Mouse (Mus musculus): ENCODE data around the gene Rnf141. TPM values are rescaled to one million over a fixed set of nuclear protein-coding genes. Genes with fewer than 3 reads are reported as not detected.

Rnf141 gene
- polyA plus RNA-seq, 1 experiment from 2014 or later: 37.7 TPM

- Histone ChIP-seq H3K4me2 (ENCODE audit: low read depth, low read length) (no peak overlapping the region), H3K27ac (ENCODE audit: low read length) (0 out of 2 replicates have a peak overlapping the region, but pooled peaks have one; percentile 40), H3K4me3 (ENCODE audit: low read length) (no peak overlapping the region), H3K9ac (ENCODE audit: low read length) (no peak overlapping the region), H3K9me3 (ENCODE audit: control insufficient read depth, low read length) (no peaks in the 10 kb centered on the region), H3K36me3 (ENCODE audit: control insufficient read depth, insufficient read depth, low read length) (peaks cover 10% of the 10 kb centered on the region), H3K27me3 (ENCODE audit: control insufficient read depth, insufficient read depth, low read depth, low read length) (no peaks in the 10 kb centered on the region), H3K4me1 (replicated peaks; ENCODE audit: control insufficient read depth, insufficient read depth, low read length) (peaks cover 17% of the 10 kb centered on the region)
- 28% methylated on average over 3 of the region's 3 CpGs for WGBS
- peak; percentile 81 for ATAC-seq (ENCODE audit: low read depth)
Measured at GRCm38 (mm10) chr7:110821653-110822052, 22.6 kb downstream of the Rnf141 start.

- H3K9ac ChIP-seq (ENCODE audit: low read length): no peak overlapping the region
- ATAC-seq (ENCODE audit: low read depth): no peak
- H3K27me3 ChIP-seq (ENCODE audit: control insufficient read depth, insufficient read depth, low read depth, low read length): no peaks in the 10 kb centered on the region
- no peak overlapping the region for H3K27ac ChIP-seq (ENCODE audit: low read length)
- no peaks in the 10 kb centered on the region for H3K9me3 ChIP-seq (ENCODE audit: control insufficient read depth, low read length)
- no peak overlapping the region for H3K4me3 ChIP-seq (ENCODE audit: low read length)
- H3K4me1 ChIP-seq (replicated peaks; ENCODE audit: control insufficient read depth, insufficient read depth, low read length): peaks cover 17% of the 10 kb centered on the region
- no peak overlapping the region for H3K4me2 ChIP-seq (ENCODE audit: low read depth, low read length)
- H3K36me3 ChIP-seq (ENCODE audit: control insufficient read depth, insufficient read depth, low read length): peaks cover 10% of the 10 kb centered on the region
- 39% methylated on average over 5 of the region's 5 CpGs for WGBS
Measured at GRCm38 (mm10) chr7:110821068-110821467, 23.2 kb downstream of the Rnf141 start.

- peaks cover 4% of the 10 kb centered on the region for H3K36me3 ChIP-seq (ENCODE audit: control insufficient read depth, insufficient read depth, low read length)
- H3K4me1 ChIP-seq (replicated peaks; ENCODE audit: control insufficient read depth, insufficient read depth, low read length): peaks cover 17% of the 10 kb centered on the region
- no peak overlapping the region for H3K4me2 ChIP-seq (ENCODE audit: low read depth, low read length)
- no peaks in the 10 kb centered on the region for H3K27me3 ChIP-seq (ENCODE audit: control insufficient read depth, insufficient read depth, low read depth, low read length)
- H3K27ac ChIP-seq (ENCODE audit: low read length): no peak overlapping the region
- no peaks in the 10 kb centered on the region for H3K9me3 ChIP-seq (ENCODE audit: control insufficient read depth, low read length)
- H3K9ac ChIP-seq (ENCODE audit: low read length): no peak overlapping the region
- H3K4me3 ChIP-seq (ENCODE audit: low read length): no peak overlapping the region
- no peak for ATAC-seq (ENCODE audit: low read depth)
- 55% methylated on average over 11 of the region's 11 CpGs for WGBS
Measured at GRCm38 (mm10) chr7:110818787-110819350, 25.4 kb downstream of the Rnf141 start.

- ATAC-seq (ENCODE audit: low read depth): no peak
- Histone ChIP-seq H3K9me3 (ENCODE audit: control insufficient read depth, low read length) (no peaks in the 10 kb centered on the region), H3K4me3 (ENCODE audit: low read length) (no peak overlapping the region), H3K27me3 (ENCODE audit: control insufficient read depth, insufficient read depth, low read depth, low read length) (no peaks in the 10 kb centered on the region), H3K4me2 (ENCODE audit: low read depth, low read length) (no peak overlapping the region), H3K9ac (ENCODE audit: low read length) (0 out of 2 replicates have a peak overlapping the region, but pooled peaks have one; percentile 4), H3K4me1 (replicated peaks; ENCODE audit: control insufficient read depth, insufficient read depth, low read length) (peaks cover 14% of the 10 kb centered on the region), H3K36me3 (ENCODE audit: control insufficient read depth, insufficient read depth, low read length) (peaks cover 4% of the 10 kb centered on the region), H3K27ac (ENCODE audit: low read length) (no peak overlapping the region)
- WGBS: 45% methylated on average over 6 of the region's 6 CpGs
Measured at GRCm38 (mm10) chr7:110818206-110818605, 26.1 kb downstream of the Rnf141 start.

- peak; percentile 56 for ATAC-seq (ENCODE audit: low read depth)
- H3K27ac ChIP-seq (ENCODE audit: low read length): no peak overlapping the region
- no peaks in the 10 kb centered on the region for H3K9me3 ChIP-seq (ENCODE audit: control insufficient read depth, low read length)
- no peak overlapping the region for H3K4me2 ChIP-seq (ENCODE audit: low read depth, low read length)
- no peaks in the 10 kb centered on the region for H3K27me3 ChIP-seq (ENCODE audit: control insufficient read depth, insufficient read depth, low read depth, low read length)
- H3K9ac ChIP-seq (ENCODE audit: low read length): no peak overlapping the region
- peaks cover 2% of the 10 kb centered on the region for H3K36me3 ChIP-seq (ENCODE audit: control insufficient read depth, insufficient read depth, low read length)
- 64% methylated on average over 5 of the region's 5 CpGs for WGBS
- peaks cover 7% of the 10 kb centered on the region for H3K4me1 ChIP-seq (replicated peaks; ENCODE audit: control insufficient read depth, insufficient read depth, low read length)
- no peak overlapping the region for H3K4me3 ChIP-seq (ENCODE audit: low read length)
Measured at GRCm38 (mm10) chr7:110816037-110816436, 28.2 kb downstream of the Rnf141 start.

GRCm38 (mm10) chr7:110813983-110814382 is 30.3 kb downstream of the Rnf141 start:
- Histone ChIP-seq H3K4me3 (ENCODE audit: low read length) (no peak overlapping the region), H3K27me3 (ENCODE audit: control insufficient read depth, insufficient read depth, low read depth, low read length) (no peaks in the 10 kb centered on the region), H3K36me3 (ENCODE audit: control insufficient read depth, insufficient read depth, low read length) (peaks cover 2% of the 10 kb centered on the region), H3K9me3 (ENCODE audit: control insufficient read depth, low read length) (no peaks in the 10 kb centered on the region), H3K27ac (ENCODE audit: low read length) (no peak overlapping the region), H3K4me1 (replicated peaks; ENCODE audit: control insufficient read depth, insufficient read depth, low read length) (peaks cover 6% of the 10 kb centered on the region), H3K9ac (ENCODE audit: low read length) (no peak overlapping the region), H3K4me2 (ENCODE audit: low read depth, low read length) (no peak overlapping the region)
- ATAC-seq (ENCODE audit: low read depth): no peak
- 82% methylated on average over 1 of the region's 1 CpGs for WGBS

GRCm38 (mm10) chr7:110811529-110811928 is 32.7 kb downstream of the Rnf141 start:
- Histone ChIP-seq H3K9me3 (ENCODE audit: control insufficient read depth, low read length) (no peaks in the 10 kb centered on the region), H3K27ac (ENCODE audit: low read length) (no peak overlapping the region), H3K4me2 (ENCODE audit: low read depth, low read length) (no peak overlapping the region), H3K36me3 (ENCODE audit: control insufficient read depth, insufficient read depth, low read length) (peaks cover 2% of the 10 kb centered on the region), H3K4me1 (replicated peaks; ENCODE audit: control insufficient read depth, insufficient read depth, low read length) (peaks cover 2% of the 10 kb centered on the region; the same call in 1 of the 2 replicates), H3K4me3 (ENCODE audit: low read length) (no peak overlapping the region), H3K27me3 (ENCODE audit: control insufficient read depth, insufficient read depth, low read depth, low read length) (no peaks in the 10 kb centered on the region), H3K9ac (ENCODE audit: low read length) (no peak overlapping the region)
- no peak for ATAC-seq (ENCODE audit: low read depth)
- WGBS: 65% methylated on average over 5 of the region's 5 CpGs

- H3K36me3 ChIP-seq (ENCODE audit: control insufficient read depth, insufficient read depth, low read length): peaks cover 2% of the 10 kb centered on the region
- H3K4me2 ChIP-seq (ENCODE audit: low read depth, low read length): no peak overlapping the region
- no peak overlapping the region for H3K4me3 ChIP-seq (ENCODE audit: low read length)
- WGBS: 83% methylated on average over 8 of the region's 8 CpGs
- ATAC-seq (ENCODE audit: low read depth): no peak
- H3K9me3 ChIP-seq (ENCODE audit: control insufficient read depth, low read length): no peaks in the 10 kb centered on the region
- H3K4me1 ChIP-seq (replicated peaks; ENCODE audit: control insufficient read depth, insufficient read depth, low read length): peaks cover 2% of the 10 kb centered on the region; the same call in 1 of the 2 replicates
- no peak overlapping the region for H3K9ac ChIP-seq (ENCODE audit: low read length)
- no peaks in the 10 kb centered on the region for H3K27me3 ChIP-seq (ENCODE audit: control insufficient read depth, insufficient read depth, low read depth, low read length)
- H3K27ac ChIP-seq (ENCODE audit: low read length): no peak overlapping the region
Measured at GRCm38 (mm10) chr7:110810995-110811394, 33.3 kb downstream of the Rnf141 start.

GRCm38 (mm10) chr7:110809585-110810557 is 34.4 kb downstream of the Rnf141 start:
- no peaks in the 10 kb centered on the region for H3K27me3 ChIP-seq (ENCODE audit: control insufficient read depth, insufficient read depth, low read depth, low read length)
- ATAC-seq (ENCODE audit: low read depth): no peak
- H3K27ac ChIP-seq (ENCODE audit: low read length): no peak overlapping the region
- H3K36me3 ChIP-seq (ENCODE audit: control insufficient read depth, insufficient read depth, low read length): no peaks in the 10 kb centered on the region; the same call in 1 of the 2 replicates
- no peak overlapping the region for H3K9ac ChIP-seq (ENCODE audit: low read length)
- WGBS: 80% methylated on average over 18 of the region's 18 CpGs
- H3K4me1 ChIP-seq (replicated peaks; ENCODE audit: control insufficient read depth, insufficient read depth, low read length): peaks cover 2% of the 10 kb centered on the region; the same call in 1 of the 2 replicates
- no peak overlapping the region for H3K4me3 ChIP-seq (ENCODE audit: low read length)
- no peak overlapping the region for H3K4me2 ChIP-seq (ENCODE audit: low read depth, low read length)
- H3K9me3 ChIP-seq (ENCODE audit: control insufficient read depth, low read length): no peaks in the 10 kb centered on the region
